Mouse (Mus musculus): ENCODE results near the gene Dzip1.

The Dzip1 gene

GRCm38 (mm10) chr14:118922667-118923184 lies 2.5 kb downstream of the Dzip1 start:
- peak in 1 of 2 experiments; percentile 26 for DNase-seq (ENCODE audit: low spot score in 2 of 2)

GRCm38 (mm10) chr14:118922251-118922650 lies 3.0 kb downstream of the Dzip1 start:
- DNase-seq (ENCODE audit: low spot score in 2 of 2) = peak in 1 of 2 experiments; percentile 11

GRCm38 (mm10) chr14:118920654-118921053 lies 4.6 kb downstream of the Dzip1 start:
- no peak for DNase-seq (ENCODE audit: low spot score in 2 of 2)

- DNase-seq (ENCODE audit: low spot score in 2 of 2) = peak in 1 of 2 experiments; percentile 22
Measured at GRCm38 (mm10) chr14:118919025-118919424, 6.2 kb downstream of the Dzip1 start.

- no peak for DNase-seq (ENCODE audit: low spot score in 2 of 2)
Measured at GRCm38 (mm10) chr14:118913651-118914050, 11.6 kb downstream of the Dzip1 start.

GRCm38 (mm10) chr14:118911521-118911920 lies 13.7 kb downstream of the Dzip1 start:
- DNase-seq (ENCODE audit: low spot score in 2 of 2) = no peak

GRCm38 (mm10) chr14:118910332-118911222 lies 14.7 kb downstream of the Dzip1 start:
- peak; percentile 35 to 55 for DNase-seq (ENCODE audit: low spot score in 2 of 2)

- no peak for DNase-seq (ENCODE audit: low spot score in 2 of 2)
Measured at GRCm38 (mm10) chr14:118909872-118910271, 15.4 kb downstream of the Dzip1 start.

- no peak for DNase-seq (ENCODE audit: low spot score in 2 of 2)
Measured at GRCm38 (mm10) chr14:118907592-118907991, 17.7 kb downstream of the Dzip1 start.

GRCm38 (mm10) chr14:118903867-118904562 lies 21.2 kb downstream of the Dzip1 start:
- DNase-seq (ENCODE audit: low spot score in 2 of 2) = no peak

- DNase-seq (ENCODE audit: low spot score in 2 of 2) = no peak
Measured at GRCm38 (mm10) chr14:118903397-118903796, 21.9 kb downstream of the Dzip1 start.

- DNase-seq (ENCODE audit: low spot score in 2 of 2) = no peak
Measured at GRCm38 (mm10) chr14:118900911-118901310, 24.3 kb downstream of the Dzip1 start.

- no peak for DNase-seq (ENCODE audit: low spot score in 2 of 2)
Measured at GRCm38 (mm10) chr14:118899940-118900339, 25.3 kb downstream of the Dzip1 start.

GRCm38 (mm10) chr14:118895655-118896054 lies 29.6 kb downstream of the Dzip1 start:
- DNase-seq (ENCODE audit: low spot score in 2 of 2) = no peak

GRCm38 (mm10) chr14:118895228-118895627 lies 30.0 kb downstream of the Dzip1 start:
- DNase-seq (ENCODE audit: low spot score in 2 of 2) = no peak

GRCm38 (mm10) chr14:118890101-118890500 lies 35.2 kb downstream of the Dzip1 start:
- DNase-seq (ENCODE audit: low spot score in 2 of 2) = no peak

GRCm38 (mm10) chr14:118884250-118884556 lies 41.1 kb downstream of the Dzip1 start:
- no peak for DNase-seq (ENCODE audit: low spot score in 2 of 2)

- no peak for DNase-seq (ENCODE audit: low spot score in 2 of 2)
Measured at GRCm38 (mm10) chr14:118883344-118884249, 41.7 kb downstream of the Dzip1 start.

- no peak for DNase-seq (ENCODE audit: low spot score in 2 of 2)
Measured at GRCm38 (mm10) chr14:118880696-118881095, 44.6 kb downstream of the Dzip1 start.

- DNase-seq (ENCODE audit: low spot score in 2 of 2) = no peak
Measured at GRCm38 (mm10) chr14:118878346-118878910, 46.8 kb downstream of the Dzip1 start.

GRCm38 (mm10) chr14:118874786-118875415 lies 50.4 kb downstream of the Dzip1 start:
- DNase-seq (ENCODE audit: low spot score in 2 of 2) = no peak
